Mouse (Mus musculus): ENCODE measurements around the gene Nrip1.

GRCm38 (mm10) chr16:76307039-76307438, 66.6 kb downstream of the Nrip1 start:
- TF ChIP-seq CTCF (IDR thresholded peaks at IDR 0.05; ENCODE audit: low read depth, low read length) (no peak), TAL1 (conservative IDR thresholded peaks at IDR 0.05; ENCODE audit: low read depth, low read length) (no peak), GATA1 (IDR thresholded peaks at IDR 0.05; ENCODE audit: borderline replicate concordance, low read length) (no peak)
